Mouse (Mus musculus) ES-E14 (cell line): ENCODE results near the gene Zbtb43.

ENCODE experiments used
- HCFC1 ChIP-seq: IDR thresholded peaks from 2 replicates; pipeline ENCODE4 v1.6.1; 2012; ENCODE audit warnings: low read length, inconsistent platforms, borderline replicate concordance; ENCODE audit not compliant: insufficient read depth
- MAFK ChIP-seq: IDR thresholded peaks from 2 replicates; pipeline ENCODE4 v1.6.1; 2014; ENCODE audit warnings: mild to moderate bottlenecking, low read depth, low read length, inconsistent platforms; ENCODE audit not compliant: insufficient read depth
- ZC3H11A ChIP-seq: IDR thresholded peaks from 2 replicates; pipeline ENCODE4 v1.6.1; 2012; ENCODE audit warnings: low read depth, mild to moderate bottlenecking, inconsistent platforms, low read length, borderline replicate concordance
- ZNF384 ChIP-seq: IDR thresholded peaks from 2 replicates; pipeline ENCODE4 v1.6.1; 2012; ENCODE audit warnings: low read depth, low read length, inconsistent platforms

GRCm38 (mm10) chr2:33456696-33457095 lies 11.7 kb downstream of the Zbtb43 start:
- no peak for TF ChIP-seq ZC3H11A
- TF ChIP-seq HCFC1: no peak
- TF ChIP-seq ZNF384: no peak
- TF ChIP-seq MAFK: no peak
